Mouse (Mus musculus) liver, embryonic 13.5 days (tissue): ENCODE results near the gene Gm7102. TPM values are rescaled to one million over a fixed set of nuclear protein-coding genes. Genes with fewer than 3 reads are reported as not detected.
"Not testable (repeated sequence)": the region's sequence is repeated elsewhere in the genome, so short reads cannot be mapped to it uniquely, and the experiment has no call there.

Experiments used
- ATAC-seq: fragments of 200-750 bp; cut with Nextera tagmentation; 2 replicates; pipeline ENCODE4 v1.8.0; 2017; ENCODE audit warnings: low read depth, mild to moderate bottlenecking, moderate number of reproducible peaks, moderate library complexity
- DNase-seq: peaks from one replicate; pipeline ENCODE4 v3.0.0; 2022
- H3K27ac ChIP-seq: fragments of 300-500 bp; sonication (generic); 2 replicates; pipeline ENCODE4 v1.5.1; 2015; ENCODE audit warnings: moderate library complexity, mild to moderate bottlenecking, inconsistent platforms
- H3K27me3 ChIP-seq: fragments of 300-500 bp; sonication (generic); 2 replicates; pipeline ENCODE4 v1.6.1; 2015; ENCODE audit warnings: mild to moderate bottlenecking, inconsistent platforms
- H3K36me3 ChIP-seq: fragments of 300-500 bp; sonication (generic); 2 replicates; pipeline ENCODE4 v1.6.1; 2015; ENCODE audit warnings: mild to moderate bottlenecking, inconsistent platforms
- H3K4me1 ChIP-seq: fragments of 300-500 bp; sonication (generic); replicated peaks from 2 replicates; pipeline ENCODE4 v1.6.1; 2015; ENCODE audit warnings: inconsistent platforms
- H3K4me2 ChIP-seq: fragments of 300-500 bp; sonication (generic); 2 replicates; pipeline ENCODE4 v1.6.1; 2015; ENCODE audit warnings: inconsistent platforms, mild to moderate bottlenecking, moderate library complexity
- H3K4me3 ChIP-seq: fragments of 300-500 bp; sonication (generic); replicated peaks from 2 replicates; pipeline ENCODE4 v1.5.1; 2015; ENCODE audit warnings: mild to moderate bottlenecking, inconsistent platforms
- H3K9ac ChIP-seq: fragments of 300-500 bp; sonication (generic); 2 replicates; pipeline ENCODE4 v1.6.1; 2015; ENCODE audit warnings: mild to moderate bottlenecking, inconsistent platforms
- H3K9me3 ChIP-seq: fragments of 300-500 bp; sonication (generic); replicated peaks from 2 replicates; pipeline ENCODE4 v1.6.1; 2016; ENCODE audit warnings: inconsistent platforms
- WGBS: fragments of 180-500 bp; shearing (Covaris S2); methylation state at CpG from one replicate; pipeline ENCODE4 v1.1.7; 2015; ENCODE audit not compliant: insufficient replicate concordance; 5-methylcytosine and 5-hydroxymethylcytosine counted together
- polyA plus RNA-seq: library from polyadenylated mRNA; unstranded; fragments of >200 nt; fragmentation: Nextera tagmentation; extraction: Ambion mirVana; gene quantifications from 2 replicates; pipeline ENCODE4 v1.2.1, GENCODE M21; 2015

Gm7102 gene
- polyA plus RNA-seq, result 0.13 TPM in 1 of 2 replicates, not detected in the other

- Histone ChIP-seq H3K36me3 (no peaks in the 10 kb centered on the region), H3K27me3 (peaks cover 11% of the 10 kb centered on the region), H3K4me3 (peak within 1 kb of the TSS; percentile 39), H3K9me3 (no peaks in the 10 kb centered on the region), H3K4me2 (peak within 1 kb of the TSS; percentile 51), H3K4me1 (no peaks in the 10 kb centered on the region), H3K27ac (no peak within 1 kb of the TSS), H3K9ac (no peak within 1 kb of the TSS)
- 20% methylated on average over 39 of the region's 39 CpGs for WGBS
- DNase-seq (no peak), ATAC-seq (no peak)
Measured at GRCm38 (mm10) chr19:61175756-61176324, at the start of gene Gm7102. Gene Gm7102 (minus strand): TSS chr19:61176309.

- no peak; the same call in none of the 2 replicates for ATAC-seq
- Histone ChIP-seq H3K9ac (no peak overlapping the region), H3K27me3 (peaks cover 6% of the 10 kb centered on the region; the same call in 1 of the 2 replicates), H3K36me3 (no peaks in the 10 kb centered on the region), H3K4me3 (peak overlapping the region; percentile 61), H3K27ac (no peak overlapping the region), H3K9me3 (peaks cover 10% of the 10 kb centered on the region; the same call in 1 of the 2 replicates), H3K4me2 (peak overlapping the region; percentile 74), H3K4me1 (peaks cover 31% of the 10 kb centered on the region)
- peak; percentile 3 for DNase-seq
- WGBS, result 38% methylated on average over 49 of the region's 53 CpGs
Measured at GRCm38 (mm10) chr19:61224678-61225525, 48.8 kb upstream of the Gm7102 start.

- H3K4me2 ChIP-seq, result no peak overlapping the region
- WGBS, result 78% methylated on average over 6 of the region's 6 CpGs
- no peak overlapping the region for H3K27ac ChIP-seq
- H3K27me3 ChIP-seq, result peaks cover 6% of the 10 kb centered on the region; the same call in 1 of the 2 replicates
- peaks cover 10% of the 10 kb centered on the region; the same call in 1 of the 2 replicates for H3K9me3 ChIP-seq
- ATAC-seq (no peak), DNase-seq (no peak)
- peaks cover 31% of the 10 kb centered on the region for H3K4me1 ChIP-seq
- H3K4me3 ChIP-seq, result no peak overlapping the region
- H3K36me3 ChIP-seq, result no peaks in the 10 kb centered on the region
- no peak overlapping the region for H3K9ac ChIP-seq
Measured at GRCm38 (mm10) chr19:61223706-61224328, 47.7 kb upstream of the Gm7102 start.

- H3K4me3 ChIP-seq, H3K36me3 ChIP-seq, H3K4me1 ChIP-seq, H3K27ac ChIP-seq, H3K9me3 ChIP-seq, H3K9ac ChIP-seq, H3K27me3 ChIP-seq, DNase-seq, H3K4me2 ChIP-seq: not testable (repeated sequence)
- WGBS, result 42% methylated on average over 6 of the region's 6 CpGs
- peak; percentile 82 for ATAC-seq
Measured at GRCm38 (mm10) chr19:61207506-61207905, 31.4 kb upstream of the Gm7102 start.

- 11% methylated on average over 10 of the region's 10 CpGs for WGBS
- Histone ChIP-seq H3K9ac (no peak overlapping the region), H3K4me2 (no peak overlapping the region), H3K27ac (no peak overlapping the region), H3K36me3 (no peaks in the 10 kb centered on the region), H3K9me3 (no peaks in the 10 kb centered on the region), H3K4me3 (no peak overlapping the region), H3K4me1 (no peaks in the 10 kb centered on the region), H3K27me3 (no peaks in the 10 kb centered on the region)
- no peak for ATAC-seq
- DNase-seq, result peak; percentile 24
Measured at GRCm38 (mm10) chr19:61199836-61200235, 23.7 kb upstream of the Gm7102 start.

- WGBS, result 13% methylated on average over 13 of the region's 13 CpGs
- H3K27ac ChIP-seq, result no peak overlapping the region
- ATAC-seq, result no peak
- no peak overlapping the region for H3K4me3 ChIP-seq
- no peak overlapping the region for H3K9ac ChIP-seq
- H3K27me3 ChIP-seq, result no peaks in the 10 kb centered on the region
- no peaks in the 10 kb centered on the region for H3K36me3 ChIP-seq
- H3K4me2 ChIP-seq, result no peak overlapping the region
- peak; percentile 79 for DNase-seq
- no peaks in the 10 kb centered on the region for H3K9me3 ChIP-seq
- no peaks in the 10 kb centered on the region for H3K4me1 ChIP-seq
Measured at GRCm38 (mm10) chr19:61199316-61199715, 23.2 kb upstream of the Gm7102 start.

- DNase-seq, H3K9me3 ChIP-seq, H3K4me1 ChIP-seq, H3K36me3 ChIP-seq, H3K4me2 ChIP-seq, H3K9ac ChIP-seq, ATAC-seq, H3K27me3 ChIP-seq, H3K4me3 ChIP-seq, H3K27ac ChIP-seq: not testable (repeated sequence)
- 60% methylated on average over 2 of the region's 2 CpGs for WGBS
Measured at GRCm38 (mm10) chr19:61183590-61183989, 7.5 kb upstream of the Gm7102 start, which contains the start of gene Gm6020. Gene Gm6020 (plus strand): TSS chr19:61183890.

- Histone ChIP-seq H3K4me1 (peaks cover 11% of the 10 kb centered on the region), H3K4me3 (peak overlapping the region; percentile 57), H3K36me3 (no peaks in the 10 kb centered on the region), H3K9me3 (no peaks in the 10 kb centered on the region), H3K4me2 (peak overlapping the region; percentile 78), H3K27me3 (no peaks in the 10 kb centered on the region), H3K27ac (no peak overlapping the region), H3K9ac (peak overlapping the region; percentile 53)
- whole genome bisulfite sequencing, result under 1% methylated on average over 27 of the region's 27 CpGs
- DNase-seq (no peak), ATAC-seq (peak; percentile 66)
Measured at GRCm38 (mm10) chr19:61151701-61152420, 24.2 kb downstream of the Gm7102 start.

GRCm38 (mm10) chr19:61151372-61151700 lies 24.8 kb downstream of the Gm7102 start:
- Histone ChIP-seq H3K4me2 (peak overlapping the region; percentile 78), H3K4me3 (peak overlapping the region; percentile 57), H3K27ac (no peak overlapping the region), H3K9ac (peak overlapping the region; percentile 53; the same call in 1 of the 2 replicates), H3K4me1 (peaks cover 11% of the 10 kb centered on the region), H3K36me3 (no peaks in the 10 kb centered on the region), H3K27me3 (no peaks in the 10 kb centered on the region), H3K9me3 (no peaks in the 10 kb centered on the region)
- ATAC-seq (peak; percentile 85), DNase-seq (peak; percentile 28)
- 8% methylated on average over 8 of the region's 8 CpGs for WGBS

GRCm38 (mm10) chr19:61141299-61141698 lies 34.8 kb downstream of the Gm7102 start:
- Histone ChIP-seq H3K4me1 (peaks cover 24% of the 10 kb centered on the region), H3K36me3 (no peaks in the 10 kb centered on the region), H3K9ac (peak overlapping the region; percentile 87), H3K27me3 (no peaks in the 10 kb centered on the region), H3K27ac (peak overlapping the region; percentile 69; the same call in 1 of the 2 replicates), H3K9me3 (no peaks in the 10 kb centered on the region), H3K4me2 (peak overlapping the region; percentile 71), H3K4me3 (peak overlapping the region; percentile 81)
- DNase-seq (no peak), ATAC-seq (no peak)
- WGBS, result 27% methylated on average over 4 of the region's 4 CpGs
